Mouse (Mus musculus): ENCODE data around the gene Acsl6. TPM values are rescaled to one million over a fixed set of nuclear protein-coding genes. Genes with fewer than 3 reads are reported as not detected.
A peak's percentile ranks its signal among the peaks of the same experiment; 100 is the strongest.
"Not testable (repeated sequence)": the region's sequence is repeated elsewhere in the genome, so short reads cannot be mapped to it uniquely, and the experiment has no call there.

Acsl6 gene
- total RNA-seq, 2 experiments from 2014 or later = 178 to 205 TPM

- DNase-seq (ENCODE audit: low spot score in 2 of 2) = no peak
Observed at GRCm38 (mm10) chr11:54372553-54372952, 69.0 kb downstream of the Acsl6 start.

DNA sequence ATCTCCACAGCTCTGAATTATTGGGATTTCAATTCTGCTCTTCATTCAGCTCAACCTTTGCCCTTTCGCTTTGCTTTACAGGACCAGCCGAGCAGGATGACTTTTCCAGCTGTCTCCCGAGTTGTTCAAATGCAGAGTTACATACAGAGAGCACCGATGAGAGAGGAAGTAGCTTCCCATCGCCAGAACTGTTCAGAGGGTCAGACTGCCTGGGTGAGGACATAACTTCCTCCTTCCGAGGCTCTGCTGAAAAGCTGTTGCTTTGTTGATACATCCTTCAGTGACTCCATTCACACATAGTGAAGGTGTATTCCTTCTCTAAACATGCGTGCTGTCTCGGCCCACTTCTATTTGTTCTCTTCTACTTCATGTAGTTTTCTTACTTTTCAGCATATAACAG is 86.8 kb downstream of the Acsl6 start:
- DNase-seq (ENCODE audit: low spot score in 2 of 2) = no peak

DNA sequence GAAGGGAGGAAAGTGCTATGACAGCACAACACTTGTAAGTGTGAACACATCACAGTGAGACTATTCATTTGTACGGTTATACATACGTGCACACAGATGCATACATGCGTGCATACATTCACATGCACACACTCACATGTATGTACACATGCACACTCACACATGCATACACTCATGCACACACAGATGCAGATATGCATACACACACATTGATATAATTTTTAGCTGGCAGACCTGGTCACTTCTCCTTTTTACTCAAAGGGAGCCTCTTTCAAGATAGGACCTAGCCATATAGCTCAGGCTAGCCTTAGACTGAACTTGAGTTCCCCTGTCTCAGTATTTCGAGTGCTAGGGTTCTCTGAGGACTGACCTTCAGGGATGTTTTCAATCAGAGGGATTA is 87.7 kb downstream of the Acsl6 start:
- no peak for DNase-seq (ENCODE audit: low spot score in 2 of 2)

DNA sequence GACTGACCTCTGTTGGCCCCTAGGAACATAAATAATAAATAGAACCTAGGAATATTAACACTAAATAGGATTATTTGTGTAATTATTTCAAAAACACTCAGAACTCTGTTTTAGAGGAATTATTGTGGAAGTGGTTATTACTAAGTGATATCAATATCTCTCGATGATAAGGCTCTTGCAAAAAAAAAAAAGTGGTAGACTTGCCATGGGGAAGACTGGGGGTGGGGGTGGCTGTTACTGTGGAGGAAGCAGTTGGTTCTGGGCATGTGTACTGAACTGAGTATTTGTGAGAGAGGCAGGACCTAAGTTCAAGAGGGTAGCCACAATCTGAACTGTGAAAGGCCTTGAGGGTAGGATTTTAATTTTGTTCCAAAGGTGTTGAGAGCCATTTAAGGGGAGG is 93.1 kb downstream of the Acsl6 start:
- DNase-seq (ENCODE audit: low spot score in 2 of 2) = no peak

GRCm38 (mm10) chr11:54398058-54398457 is 94.5 kb downstream of the Acsl6 start:
- no peak for DNase-seq (ENCODE audit: low spot score in 2 of 2)

- DNase-seq (ENCODE audit: low spot score in 2 of 2) = not testable (repeated sequence)
Observed at GRCm38 (mm10) chr11:54400803-54401202, 97.2 kb downstream of the Acsl6 start.

GRCm38 (mm10) chr11:54404885-54405284 is 101.3 kb downstream of the Acsl6 start:
- no peak for DNase-seq (ENCODE audit: low spot score in 2 of 2)

DNA sequence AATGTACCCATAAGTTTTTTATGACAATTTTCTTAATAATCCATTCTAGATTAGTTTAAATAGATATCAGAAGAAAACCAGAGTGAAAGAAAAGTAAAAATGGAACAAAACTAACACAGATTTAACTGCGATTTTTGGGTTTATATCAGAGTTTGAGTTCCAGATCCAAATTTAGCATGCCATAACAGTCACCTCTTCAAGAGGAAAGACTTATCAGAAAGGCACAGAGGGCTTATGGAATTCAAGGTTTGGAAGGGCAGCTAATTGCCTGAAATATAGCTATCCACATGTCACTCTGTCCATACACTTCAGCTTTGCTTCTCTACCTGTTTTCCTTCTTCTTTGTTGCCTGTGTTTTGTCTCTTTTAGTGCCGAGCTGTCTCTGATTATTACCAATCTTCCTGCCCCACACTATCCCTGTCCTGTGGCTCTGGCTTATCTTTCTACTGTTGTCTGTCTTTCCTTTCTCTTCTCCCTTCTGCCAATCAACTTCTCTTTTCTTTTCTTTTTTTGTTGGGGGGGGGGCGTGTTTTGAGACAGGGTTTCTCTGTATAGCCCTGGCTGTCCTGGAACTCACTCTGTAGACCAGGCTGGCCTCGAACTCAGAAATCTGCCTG is 103.4 kb downstream of the Acsl6 start:
- DNase-seq (ENCODE audit: low spot score in 2 of 2) = no peak

DNA sequence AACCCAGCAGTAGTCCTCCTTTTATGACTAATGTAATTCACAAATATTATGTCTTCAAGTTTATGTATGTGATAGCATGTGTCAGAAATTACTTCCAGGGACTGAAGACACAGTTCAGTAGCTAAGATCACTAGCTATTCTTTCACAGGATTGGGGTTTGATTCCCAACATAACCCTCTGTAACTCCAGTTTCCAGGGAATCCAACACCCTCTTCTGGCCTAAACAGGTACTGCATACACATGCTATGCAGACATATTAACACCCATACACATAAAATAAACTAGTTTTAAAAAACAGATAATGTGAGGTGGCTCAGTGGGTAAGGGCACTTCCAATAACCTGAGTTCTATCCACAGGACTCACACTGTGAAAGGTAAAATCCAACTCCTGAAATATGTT is 107.0 kb downstream of the Acsl6 start:
- no peak for DNase-seq (ENCODE audit: low spot score in 2 of 2)

DNA sequence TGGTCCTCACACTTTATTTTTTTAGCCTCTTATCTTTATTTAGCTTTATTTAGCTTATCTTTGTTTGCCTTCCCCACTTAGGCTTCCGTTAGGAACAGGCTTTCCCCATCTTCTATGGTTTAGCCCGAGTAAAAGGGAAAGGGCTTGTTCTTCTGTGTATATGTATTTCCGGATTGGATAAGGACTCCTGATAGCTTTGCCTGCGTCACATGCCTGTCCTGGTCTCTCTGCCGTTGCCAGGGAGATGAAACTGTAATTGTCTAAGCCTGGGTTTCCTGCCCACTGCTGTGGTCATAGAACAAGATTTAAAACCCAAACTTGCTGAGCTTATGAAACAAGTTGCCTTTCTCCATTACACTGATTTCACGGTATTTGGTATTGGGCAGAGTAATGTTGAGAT is 109.4 kb downstream of the Acsl6 start:
- peak in 1 of 2 experiments; percentile 8 for DNase-seq (ENCODE audit: low spot score in 2 of 2)

Other genes starting within 250 kb of the Acsl6 start
- 10 to 100 TPM; 13.5 to 14.5 TPM for gene Pdlim4, start 234.8 kb upstream of the Acsl6 start, total RNA-seq (2021)
- gene P4ha2, start 203.7 kb upstream of the Acsl6 start, total RNA-seq (2021) = 10 to 100 TPM; 22.8 to 24.3 TPM
- not detected for gene Csf2, start 54.1 kb upstream of the Acsl6 start, total RNA-seq (2021)
- not detected for gene Il3, start 36.5 kb upstream of the Acsl6 start, total RNA-seq (2021)
- not detected for gene Meikin, start 66.9 kb downstream of the Acsl6 start, total RNA-seq (2021)
- 10 to 100 TPM; 39.8 to 40.5 TPM for gene Fnip1, start 134.4 kb downstream of the Acsl6 start, total RNA-seq (2021)
- gene Rapgef6, start 219.0 kb downstream of the Acsl6 start, total RNA-seq (2021) = 10 to 100 TPM; 33.5 to 39.2 TPM